Mouse (Mus musculus): ENCODE measurements around the gene Tspan2. TPM values are rescaled to one million over a fixed set of nuclear protein-coding genes. Genes with fewer than 3 reads are reported as not detected.

Gene Tspan2
- polyA plus RNA-seq, 1 experiment from 2014 or later, result 9.1 TPM

DNA sequence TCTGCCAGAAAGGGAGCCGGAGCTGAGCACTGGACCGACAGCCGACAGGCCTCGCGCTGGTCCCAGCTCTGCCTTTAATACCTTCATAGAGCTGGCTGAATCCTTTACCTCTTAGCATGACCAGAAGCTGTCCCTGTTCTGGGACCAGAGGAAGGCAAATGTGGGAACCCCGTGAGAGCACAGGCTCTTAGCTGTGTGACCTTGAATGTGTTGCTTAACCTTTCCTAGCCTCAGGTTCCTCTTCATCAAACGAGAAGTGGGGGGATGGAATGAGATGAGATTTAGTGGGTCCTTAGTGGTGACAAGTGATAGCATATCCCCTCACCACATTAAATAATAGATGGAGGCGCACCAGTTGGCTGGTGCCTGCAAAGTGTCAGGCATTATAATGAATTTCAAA lies 18.5 kb upstream of the Tspan2 start:
- Histone ChIP-seq H3K4me1 (0 out of 2 replicates have a peak, but pooled peaks cover 2% of the 10 kb centered on the region), H3K4me2 (no peak overlapping the region), H3K27me3 (peaks cover 6% of the 10 kb centered on the region; the same call in 1 of the 2 replicates), H3K36me3 (no peaks in the 10 kb centered on the region), H3K4me3 (replicated peaks) (no peak overlapping the region), H3K9me3 (replicated peaks) (no peaks in the 10 kb centered on the region), H3K9ac (no peak overlapping the region), H3K27ac (no peak overlapping the region)
- no peak for ATAC-seq (replicated peaks; ENCODE audit: low FRiP score)
- 86% methylated on average over 8 of the region's 8 CpGs for WGBS

DNA sequence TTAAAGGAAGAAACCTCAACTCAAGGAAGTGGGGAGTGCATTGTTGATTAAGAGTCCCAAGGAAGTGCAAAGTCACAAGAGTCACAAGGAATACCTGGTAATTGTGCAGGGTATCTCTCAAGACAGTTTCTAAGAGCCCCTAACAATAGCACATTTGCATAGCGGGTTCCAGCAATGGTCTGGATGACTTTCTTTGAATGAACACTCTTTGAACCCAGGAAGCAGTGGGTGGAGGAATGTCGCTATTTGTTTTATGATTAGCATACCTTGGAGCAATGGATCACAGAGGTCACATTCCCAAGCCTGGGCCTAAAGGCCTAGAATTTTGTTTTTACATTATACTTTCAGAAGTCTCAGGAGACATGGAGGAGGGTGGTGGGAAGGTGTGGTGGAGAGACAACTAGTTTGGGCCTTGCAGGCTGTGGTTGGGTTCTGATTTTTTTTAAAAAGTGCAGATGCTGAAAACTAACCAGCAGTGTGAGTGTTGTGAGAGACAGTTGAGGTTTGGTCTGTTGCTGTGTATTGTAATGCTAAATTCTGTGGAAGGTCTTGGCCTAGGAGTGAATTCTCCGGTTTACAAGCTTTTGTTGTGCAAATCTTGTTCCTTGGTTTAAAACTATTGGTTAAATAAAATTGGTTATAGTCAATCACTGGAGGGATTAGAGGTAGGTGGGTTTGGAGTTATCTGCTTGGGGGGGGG lies 16.6 kb upstream of the Tspan2 start:
- no peak overlapping the region for H3K4me2 ChIP-seq
- H3K36me3 ChIP-seq, result no peaks in the 10 kb centered on the region
- no peaks in the 10 kb centered on the region for H3K27me3 ChIP-seq
- WGBS, result 76% methylated on average over 3 of the region's 3 CpGs
- no peaks in the 10 kb centered on the region for H3K9me3 ChIP-seq (replicated peaks)
- no peak overlapping the region for H3K4me3 ChIP-seq (replicated peaks)
- no peak for ATAC-seq (replicated peaks; ENCODE audit: low FRiP score)
- H3K27ac ChIP-seq, result no peak overlapping the region
- H3K9ac ChIP-seq, result no peak overlapping the region
- 0 out of 2 replicates have a peak, but pooled peaks cover 2% of the 10 kb centered on the region for H3K4me1 ChIP-seq

DNA sequence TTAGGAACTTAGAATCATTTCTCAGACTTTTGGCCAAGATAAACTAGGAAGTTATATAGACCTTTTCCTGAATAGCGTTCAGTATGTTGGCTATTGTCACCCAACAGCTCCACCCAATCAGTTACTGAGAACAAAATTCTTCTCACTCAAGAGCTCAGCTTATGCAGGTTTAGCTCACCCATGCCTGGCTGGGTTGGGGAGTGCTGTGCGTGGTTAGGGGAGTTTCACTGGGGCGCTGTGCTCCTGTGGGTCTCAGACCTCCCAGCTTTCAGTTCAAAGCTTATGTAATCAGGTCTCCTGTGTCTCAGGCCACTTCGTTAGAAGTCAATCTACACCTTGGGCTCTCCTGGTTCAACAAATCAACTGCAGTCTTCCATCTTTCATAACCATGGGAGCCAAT lies 11.2 kb upstream of the Tspan2 start:
- Histone ChIP-seq H3K4me2 (no peak overlapping the region), H3K4me3 (replicated peaks) (no peak overlapping the region), H3K27me3 (no peaks in the 10 kb centered on the region), H3K36me3 (no peaks in the 10 kb centered on the region), H3K9me3 (replicated peaks) (no peaks in the 10 kb centered on the region), H3K9ac (no peak overlapping the region), H3K4me1 (peaks cover 12% of the 10 kb centered on the region; the same call in 1 of the 2 replicates), H3K27ac (no peak overlapping the region)
- no peak for ATAC-seq (replicated peaks; ENCODE audit: low FRiP score)
- 63% methylated on average over 4 of the region's 4 CpGs for WGBS

- H3K4me3 ChIP-seq (replicated peaks), result no peak overlapping the region
- no peaks in the 10 kb centered on the region for H3K9me3 ChIP-seq (replicated peaks)
- H3K27me3 ChIP-seq, result no peaks in the 10 kb centered on the region
- no peak for ATAC-seq (replicated peaks; ENCODE audit: low FRiP score)
- WGBS, result 44% methylated on average over 6 of the region's 6 CpGs
- H3K36me3 ChIP-seq, result no peaks in the 10 kb centered on the region
- H3K9ac ChIP-seq, result no peak overlapping the region
- peaks cover 12% of the 10 kb centered on the region; the same call in 1 of the 2 replicates for H3K4me1 ChIP-seq
- H3K27ac ChIP-seq, result no peak overlapping the region
- peak overlapping the region; percentile 36 for H3K4me2 ChIP-seq
Measured at GRCm38 (mm10) chr3:102723841-102724570, 10.3 kb upstream of the Tspan2 start.

DNA sequence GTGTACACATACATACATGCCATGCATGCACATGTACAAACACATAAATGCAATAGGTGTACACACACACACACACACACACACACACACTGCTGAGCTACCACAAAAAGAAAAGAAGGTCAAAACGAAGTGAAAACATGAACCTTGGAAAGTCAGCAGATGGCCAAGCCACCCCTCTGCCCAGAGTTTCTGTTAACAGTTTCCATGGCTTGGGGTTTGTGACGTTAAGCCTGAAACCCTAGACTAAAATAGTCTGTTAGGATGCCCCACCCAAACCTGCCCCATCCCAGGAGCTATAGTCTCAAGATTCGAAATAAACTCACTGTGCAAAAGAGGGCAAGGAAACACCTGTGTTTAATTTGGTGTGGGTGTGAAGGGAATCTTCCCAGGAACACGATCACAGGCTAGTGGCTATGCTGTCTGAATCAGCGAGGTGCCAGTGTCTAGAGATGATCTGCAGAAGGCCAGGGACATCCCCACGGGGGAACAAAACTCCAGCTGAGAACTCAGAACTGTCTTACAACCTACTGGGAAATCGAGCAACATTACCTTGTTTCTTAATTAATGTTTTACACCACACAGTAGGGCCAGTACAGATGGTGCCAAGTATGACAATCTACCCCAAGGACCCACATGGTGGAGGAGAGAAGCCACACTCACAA lies 9.4 kb upstream of the Tspan2 start:
- no peak overlapping the region for H3K27ac ChIP-seq
- ATAC-seq (replicated peaks; ENCODE audit: low FRiP score), result no peak
- no peak overlapping the region for H3K9ac ChIP-seq
- H3K4me1 ChIP-seq, result peaks cover 12% of the 10 kb centered on the region; the same call in 1 of the 2 replicates
- no peaks in the 10 kb centered on the region for H3K36me3 ChIP-seq
- no peak overlapping the region for H3K4me2 ChIP-seq
- WGBS, result 70% methylated on average over 7 of the region's 7 CpGs
- H3K9me3 ChIP-seq (replicated peaks), result no peaks in the 10 kb centered on the region
- no peaks in the 10 kb centered on the region for H3K27me3 ChIP-seq
- no peak overlapping the region for H3K4me3 ChIP-seq (replicated peaks)

DNA sequence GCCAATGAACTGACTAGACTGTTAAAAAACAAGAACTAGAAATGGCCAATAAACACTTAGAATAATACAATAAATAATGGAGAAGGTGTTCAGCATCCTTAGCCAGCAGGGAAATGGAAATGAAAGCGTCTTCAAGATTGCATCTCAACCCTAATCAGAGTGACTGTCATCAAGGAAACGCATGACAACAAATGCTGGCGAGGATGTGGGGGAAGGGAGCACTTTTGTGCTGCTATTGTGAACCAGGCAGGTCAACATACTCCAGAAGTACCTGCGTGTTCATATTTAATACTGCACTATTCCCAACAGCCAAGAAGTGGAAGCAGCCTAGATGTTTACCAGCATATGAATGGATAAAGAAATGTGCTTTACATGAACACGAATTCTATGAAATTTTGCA lies 4.9 kb upstream of the Tspan2 start:
- H3K4me2 ChIP-seq, result no peak overlapping the region
- 54% methylated on average over 5 of the region's 5 CpGs for WGBS
- no peaks in the 10 kb centered on the region for H3K36me3 ChIP-seq
- H3K4me1 ChIP-seq, result peaks cover 7% of the 10 kb centered on the region
- no peak overlapping the region for H3K4me3 ChIP-seq (replicated peaks)
- no peak overlapping the region for H3K9ac ChIP-seq
- H3K9me3 ChIP-seq (replicated peaks), result no peaks in the 10 kb centered on the region
- ATAC-seq (replicated peaks; ENCODE audit: low FRiP score), result no peak
- no peaks in the 10 kb centered on the region; the same call in 1 of the 2 replicates for H3K27me3 ChIP-seq
- no peak overlapping the region for H3K27ac ChIP-seq

DNA sequence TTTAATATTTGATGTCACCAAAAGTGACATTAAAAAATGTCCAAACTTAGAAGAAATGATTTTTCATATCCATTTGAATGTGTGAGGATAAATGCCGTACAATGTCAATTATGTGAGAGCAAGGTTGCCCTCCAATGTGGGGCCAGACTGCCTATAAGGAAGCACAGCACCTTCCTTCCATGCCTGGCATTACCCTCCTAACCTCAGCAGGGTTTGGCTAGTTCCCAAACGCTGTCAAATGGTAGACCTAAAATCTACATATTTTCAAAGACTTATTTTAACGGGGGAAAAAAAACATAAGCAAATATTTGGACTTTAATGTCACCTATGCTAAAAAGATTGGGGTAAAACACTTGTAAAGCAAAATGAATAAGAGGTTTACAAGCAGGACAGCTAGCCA lies 3.2 kb upstream of the Tspan2 start:
- no peak overlapping the region for H3K4me2 ChIP-seq
- H3K27ac ChIP-seq, result no peak overlapping the region
- no peak overlapping the region for H3K4me3 ChIP-seq (replicated peaks)
- H3K9ac ChIP-seq, result no peak overlapping the region
- ATAC-seq (replicated peaks; ENCODE audit: low FRiP score), result no peak
- peaks cover 20% of the 10 kb centered on the region for H3K4me1 ChIP-seq
- WGBS, result 74% methylated on average over 3 of the region's 3 CpGs
- H3K36me3 ChIP-seq, result no peaks in the 10 kb centered on the region
- H3K9me3 ChIP-seq (replicated peaks), result no peaks in the 10 kb centered on the region
- H3K27me3 ChIP-seq, result peaks cover 14% of the 10 kb centered on the region

- Histone ChIP-seq H3K4me3 (replicated peaks) (no peak overlapping the region), H3K27me3 (peaks cover 19% of the 10 kb centered on the region), H3K27ac (no peak overlapping the region), H3K4me2 (no peak overlapping the region), H3K36me3 (no peaks in the 10 kb centered on the region), H3K9ac (no peak overlapping the region), H3K9me3 (replicated peaks) (no peaks in the 10 kb centered on the region), H3K4me1 (peaks cover 31% of the 10 kb centered on the region)
- WGBS, result 84% methylated on average over 4 of the region's 4 CpGs
- no peak for ATAC-seq (replicated peaks; ENCODE audit: low FRiP score)
Measured at GRCm38 (mm10) chr3:102732619-102733018, 1.7 kb upstream of the Tspan2 start.

DNA sequence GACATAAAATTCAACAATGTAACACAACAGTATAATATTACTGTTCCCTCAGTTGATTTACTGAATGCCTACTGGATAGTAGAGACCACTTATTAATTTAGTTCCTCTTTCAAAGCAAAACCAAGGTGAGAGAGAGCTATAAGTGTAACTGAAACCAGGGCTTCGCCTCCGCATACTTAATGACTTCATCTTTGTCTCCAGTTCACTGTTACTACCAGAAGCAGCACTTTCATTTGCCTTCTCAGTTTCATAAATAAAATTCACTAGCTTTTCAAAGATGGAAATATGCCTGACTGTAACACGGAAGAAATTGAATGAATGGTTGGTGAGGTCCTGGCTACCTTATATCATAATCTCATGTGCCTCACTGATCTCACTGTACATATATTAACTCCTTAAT lies 1.3 kb upstream of the Tspan2 start:
- Histone ChIP-seq H3K4me1 (peaks cover 35% of the 10 kb centered on the region), H3K4me2 (no peak overlapping the region), H3K4me3 (replicated peaks) (no peak overlapping the region), H3K9me3 (replicated peaks) (no peaks in the 10 kb centered on the region), H3K27me3 (peaks cover 19% of the 10 kb centered on the region), H3K27ac (no peak overlapping the region), H3K36me3 (no peaks in the 10 kb centered on the region), H3K9ac (no peak overlapping the region)
- 89% methylated on average over 3 of the region's 3 CpGs for WGBS
- ATAC-seq (replicated peaks; ENCODE audit: low FRiP score), result no peak

DNA sequence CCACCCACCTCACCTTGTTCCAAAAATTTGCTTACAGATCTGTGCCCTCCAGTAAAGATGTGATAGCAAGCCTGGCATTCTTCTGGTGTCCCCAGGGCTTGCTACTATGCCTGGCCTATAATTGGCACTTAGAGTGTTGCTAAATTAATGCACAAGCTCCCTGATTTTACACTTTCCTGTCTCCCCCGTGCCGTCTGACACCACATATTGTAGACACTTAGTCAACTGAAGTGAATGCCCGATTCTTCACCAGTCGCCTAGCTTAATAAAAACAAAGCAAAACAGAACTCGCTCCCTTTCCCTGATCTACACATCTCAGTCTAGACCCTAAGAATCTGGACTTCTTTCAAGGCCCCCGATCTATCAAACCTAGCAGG lies 405 bp upstream of the Tspan2 start:
- peak overlapping the region; percentile 34; the same call in 1 of the 2 replicates for H3K27ac ChIP-seq
- no peaks in the 10 kb centered on the region for H3K9me3 ChIP-seq (replicated peaks)
- H3K27me3 ChIP-seq, result peaks cover 19% of the 10 kb centered on the region
- H3K4me1 ChIP-seq, result peaks cover 38% of the 10 kb centered on the region
- peak overlapping the region; percentile 58 for H3K9ac ChIP-seq
- H3K4me2 ChIP-seq, result peak overlapping the region; percentile 95
- ATAC-seq (replicated peaks; ENCODE audit: low FRiP score), result no peak
- peak overlapping the region; percentile 74 for H3K4me3 ChIP-seq (replicated peaks)
- WGBS, result 28% methylated on average over 6 of the region's 6 CpGs
- H3K36me3 ChIP-seq, result no peaks in the 10 kb centered on the region

- H3K4me2 ChIP-seq, result peak overlapping the region; percentile 95
- no peaks in the 10 kb centered on the region for H3K36me3 ChIP-seq
- peak overlapping the region; percentile 58 for H3K9ac ChIP-seq
- peak; percentile 68 for ATAC-seq (replicated peaks; ENCODE audit: low FRiP score)
- peaks cover 38% of the 10 kb centered on the region for H3K4me1 ChIP-seq
- peak overlapping the region; percentile 34; the same call in 1 of the 2 replicates for H3K27ac ChIP-seq
- H3K27me3 ChIP-seq, result peaks cover 19% of the 10 kb centered on the region
- WGBS, result under 1% methylated on average over 33 of the region's 33 CpGs
- no peaks in the 10 kb centered on the region for H3K9me3 ChIP-seq (replicated peaks)
- peak overlapping the region; percentile 74 for H3K4me3 ChIP-seq (replicated peaks)
Measured at GRCm38 (mm10) chr3:102735031-102735558, 766 bp downstream of the Tspan2 start.

DNA sequence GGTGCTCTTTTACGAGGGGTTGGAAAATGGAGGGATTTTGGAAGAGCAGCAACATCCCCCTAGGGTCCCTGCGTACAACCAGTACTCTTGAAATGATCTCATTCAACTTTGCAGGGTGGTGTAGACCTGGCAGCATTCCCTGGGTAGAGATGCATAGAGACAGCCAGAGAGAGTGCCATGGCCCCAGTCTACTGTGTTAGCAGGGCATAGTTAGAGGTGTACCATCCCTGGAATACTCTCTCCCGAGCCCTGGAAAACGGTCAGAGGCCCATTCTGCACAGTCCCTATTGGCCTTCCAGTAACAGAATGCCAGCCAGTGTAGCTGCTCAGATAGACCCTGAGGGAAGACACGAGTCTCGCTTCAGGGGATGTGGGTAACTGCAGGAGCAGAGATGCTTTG lies 1.3 kb downstream of the Tspan2 start:
- Histone ChIP-seq H3K27me3 (peaks cover 19% of the 10 kb centered on the region), H3K36me3 (no peaks in the 10 kb centered on the region), H3K4me1 (peaks cover 38% of the 10 kb centered on the region), H3K9me3 (replicated peaks) (no peaks in the 10 kb centered on the region), H3K9ac (no peak overlapping the region), H3K27ac (no peak overlapping the region), H3K4me3 (replicated peaks) (peak overlapping the region; percentile 74), H3K4me2 (peak overlapping the region; percentile 95)
- 65% methylated on average over 6 of the region's 6 CpGs for WGBS
- ATAC-seq (replicated peaks; ENCODE audit: low FRiP score), result no peak

All from kidney, embryonic 15.5 days (tissue).